Mouse (Mus musculus): ENCODE measurements around the gene Olfr891. TPM values are rescaled to one million over a fixed set of nuclear protein-coding genes. Genes with fewer than 3 reads are reported as not detected.

The Olfr891 gene
- total and polyA plus RNA-seq, 3 experiments, result not detected

DNA sequence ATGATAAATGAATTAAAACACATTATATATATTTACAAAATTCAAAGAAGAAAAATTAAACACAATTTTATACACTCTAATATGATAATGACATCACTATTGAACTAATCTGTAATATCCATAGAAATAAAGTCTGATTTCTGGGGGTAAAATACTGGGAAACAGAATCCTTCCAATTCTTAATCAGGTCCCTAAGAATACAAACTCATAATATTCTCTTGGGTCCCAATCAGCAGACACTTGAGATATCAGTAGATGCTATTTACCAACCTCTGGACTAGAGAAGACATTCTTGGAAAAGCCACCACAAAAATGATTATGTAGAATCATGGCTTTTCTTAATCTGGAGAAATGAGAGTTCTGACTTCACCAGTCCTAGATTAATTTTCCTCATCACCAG lies 38.4 kb downstream of the Olfr891 start, which contains the start of gene Olfr890:
TSS of gene Olfr890 (plus strand) at position 301 of the 400 bp plus-strand sequence.
- Histone ChIP-seq H3K27me3 (replicated peaks) (no peaks in the 10 kb centered on the region), H3K9me3 (replicated peaks; ENCODE audit: low read length) (no peaks in the 10 kb centered on the region), H3K9ac (ENCODE audit: insufficient read depth, low read depth) (no peak within 1 kb of the TSS), H3K79me2 (replicated peaks; ENCODE audit: control insufficient read depth, extremely low read depth, insufficient read depth, poor library complexity, severe bottlenecking) (no peaks in the 10 kb centered on the region), H3K36me3 (replicated peaks in 1 of 2; ENCODE audit: control insufficient read depth in 1 of 2, insufficient read depth in 1 of 2, low read length in 1 of 2) (no peaks in the 10 kb centered on the region), H3K4me1 (ENCODE audit: control insufficient read depth in 1 of 2, insufficient read depth in 2 of 2) (no peaks in the 10 kb centered on the region), H3K4me3 (replicated peaks in 1 of 3; ENCODE audit: low read depth in 2 of 3, low read length in 2 of 3, poor library complexity in 1 of 3) (no peak within 1 kb of the TSS), H3K27ac (ENCODE audit: insufficient read depth, low read depth) (no peak within 1 kb of the TSS), H3K4me2 (ENCODE audit: insufficient read depth, low read depth, poor library complexity, severe bottlenecking) (no peak within 1 kb of the TSS)
- no peak for DNase-seq (ENCODE audit: extremely low read depth)
- in situ Hi-C loops (cut with MboI; ENCODE audit: low pct_ligation_motif_present, low pct_unique_long_range_greater_than_20kb, low sequenced_read_pairs) (no loop called here), dilution Hi-C loops (cut with MboI; ENCODE audit: extremely low pct_ligation_motif_present, extremely low pct_unique_long_range_greater_than_20kb, low sequenced_read_pairs) (no loop called here)
- TF ChIP-seq ZKSCAN1 (IDR thresholded peaks at IDR 0.05; ENCODE audit: borderline replicate concordance, low read depth, low read length) (no peak), NELFE (IDR thresholded peaks at IDR 0.05; ENCODE audit: low read depth, low read length) (no peak), POLR2AphosphoS2 (IDR thresholded peaks at IDR 0.05; ENCODE audit: low read depth, low read length) (no peak), MAFK (IDR thresholded peaks at IDR 0.05; ENCODE audit: insufficient replicate concordance, low read length) (no peak), IRF4 (IDR thresholded peaks at IDR 0.05; ENCODE audit: low read depth, low read length) (no peak), TCF12 (IDR thresholded peaks at IDR 0.05; ENCODE audit: low read depth, low read length) (no peak), BHLHE40 (IDR thresholded peaks at IDR 0.05; ENCODE audit: low read depth, low read length) (no peak), HCFC1 (IDR thresholded peaks at IDR 0.05; ENCODE audit: low read depth, low read length) (no peak), EP300 (IDR thresholded peaks at IDR 0.05; ENCODE audit: low read length) (no peak), UBTF (IDR thresholded peaks at IDR 0.05; ENCODE audit: low read depth, low read length) (no peak), ETS1 (conservative IDR thresholded peaks at IDR 0.05; ENCODE audit: low read depth, low read length) (no peak), JUND (conservative IDR thresholded peaks at IDR 0.05; ENCODE audit: low read depth, low read length) (no peak), CTCF (conservative IDR thresholded peaks at IDR 0.05 in 1 of 2, IDR thresholded peaks at IDR 0.05 in 1 of 2; ENCODE audit: low read depth in 2 of 2, low read length in 2 of 2) (no peak)

Other genes with a start within 250 kb of the Olfr891 start
- gene Olfr881, start 189.0 kb downstream of the Olfr891 start, total RNA-seq (2012; rRNA removed), result not detected in 2 replicates
- not detected in 2 replicates for gene Olfr881, start 189.0 kb downstream of the Olfr891 start, total RNA-seq (2014; rRNA removed)
- not detected in 2 replicates for gene Olfr881, start 189.0 kb downstream of the Olfr891 start, polyA plus RNA-seq (2012; ENCODE audit: insufficient read length, low read depth)
- gene Olfr883, start 155.0 kb downstream of the Olfr891 start, total RNA-seq (2012; rRNA removed), result not detected in 2 replicates
- not detected in 2 replicates for gene Olfr883, start 155.0 kb downstream of the Olfr891 start, total RNA-seq (2014; rRNA removed)
- gene Olfr883, start 155.0 kb downstream of the Olfr891 start, polyA plus RNA-seq (2012; ENCODE audit: insufficient read length, low read depth), result not detected in 2 replicates
- gene Olfr884, start 134.3 kb downstream of the Olfr891 start, total RNA-seq (2012; rRNA removed), result not detected in 2 replicates
- not detected in 2 replicates for gene Olfr884, start 134.3 kb downstream of the Olfr891 start, total RNA-seq (2014; rRNA removed)
- not detected in 2 replicates for gene Olfr884, start 134.3 kb downstream of the Olfr891 start, polyA plus RNA-seq (2012; ENCODE audit: insufficient read length, low read depth)
- not detected in 2 replicates for gene Olfr885, start 119.5 kb downstream of the Olfr891 start, total RNA-seq (2012; rRNA removed)
- not detected in 2 replicates for gene Olfr885, start 119.5 kb downstream of the Olfr891 start, total RNA-seq (2014; rRNA removed)
- not detected in 2 replicates for gene Olfr885, start 119.5 kb downstream of the Olfr891 start, polyA plus RNA-seq (2012; ENCODE audit: insufficient read length, low read depth)
- not detected in 2 replicates for gene Olfr887, start 96.7 kb downstream of the Olfr891 start, total RNA-seq (2012; rRNA removed)
- gene Olfr887, start 96.7 kb downstream of the Olfr891 start, total RNA-seq (2014; rRNA removed), result not detected in 2 replicates
- not detected in 2 replicates for gene Olfr887, start 96.7 kb downstream of the Olfr891 start, polyA plus RNA-seq (2012; ENCODE audit: insufficient read length, low read depth)
- gene Olfr888, start 72.7 kb downstream of the Olfr891 start, total RNA-seq (2012; rRNA removed), result not detected in 2 replicates
- gene Olfr888, start 72.7 kb downstream of the Olfr891 start, total RNA-seq (2014; rRNA removed), result not detected in 2 replicates
- gene Olfr888, start 72.7 kb downstream of the Olfr891 start, polyA plus RNA-seq (2012; ENCODE audit: insufficient read length, low read depth), result not detected in 2 replicates
- gene Olfr889, start 65.6 kb downstream of the Olfr891 start, total RNA-seq (2012; rRNA removed), result 0.04 and 0.21 TPM in 2 replicates
- 0.04 TPM in 1 of 2 replicates, not detected in the other for gene Olfr889, start 65.6 kb downstream of the Olfr891 start, total RNA-seq (2014; rRNA removed)
- 0.22 and 0.27 TPM in 2 replicates for gene Olfr889, start 65.6 kb downstream of the Olfr891 start, polyA plus RNA-seq (2012; ENCODE audit: insufficient read length, low read depth)
- gene Olfr890, start 38.3 kb downstream of the Olfr891 start, total RNA-seq (2012; rRNA removed), result not detected in 2 replicates
- gene Olfr890, start 38.3 kb downstream of the Olfr891 start, total RNA-seq (2014; rRNA removed), result not detected in 2 replicates
- gene Olfr890, start 38.3 kb downstream of the Olfr891 start, polyA plus RNA-seq (2012; ENCODE audit: insufficient read length, low read depth), result not detected in 2 replicates
- gene Olfr893, start 27.5 kb upstream of the Olfr891 start, total RNA-seq (2012; rRNA removed), result not detected in 2 replicates
- gene Olfr893, start 27.5 kb upstream of the Olfr891 start, total RNA-seq (2014; rRNA removed), result not detected in 2 replicates
- not detected in 2 replicates for gene Olfr893, start 27.5 kb upstream of the Olfr891 start, polyA plus RNA-seq (2012; ENCODE audit: insufficient read length, low read depth)
- not detected in 2 replicates for gene Olfr894, start 37.2 kb upstream of the Olfr891 start, total RNA-seq (2012; rRNA removed)
- gene Olfr894, start 37.2 kb upstream of the Olfr891 start, total RNA-seq (2014; rRNA removed), result not detected in 2 replicates
- not detected in 2 replicates for gene Olfr894, start 37.2 kb upstream of the Olfr891 start, polyA plus RNA-seq (2012; ENCODE audit: insufficient read length, low read depth)
- not detected in 2 replicates for gene Olfr143, start 72.0 kb upstream of the Olfr891 start, total RNA-seq (2012; rRNA removed)
- not detected in 2 replicates for gene Olfr143, start 72.0 kb upstream of the Olfr891 start, total RNA-seq (2014; rRNA removed)
- gene Olfr143, start 72.0 kb upstream of the Olfr891 start, polyA plus RNA-seq (2012; ENCODE audit: insufficient read length, low read depth), result not detected in 2 replicates
- gene Olfr895, start 87.0 kb upstream of the Olfr891 start, total RNA-seq (2012; rRNA removed), result not detected in 2 replicates
- gene Olfr895, start 87.0 kb upstream of the Olfr891 start, total RNA-seq (2014; rRNA removed), result not detected in 2 replicates
- gene Olfr895, start 87.0 kb upstream of the Olfr891 start, polyA plus RNA-seq (2012; ENCODE audit: insufficient read length, low read depth), result not detected in 2 replicates
- not detected in 2 replicates for gene Olfr896-ps1, start 110.3 kb upstream of the Olfr891 start, total RNA-seq (2012; rRNA removed)
- gene Olfr896-ps1, start 110.3 kb upstream of the Olfr891 start, total RNA-seq (2014; rRNA removed), result not detected in 2 replicates
- not detected in 2 replicates for gene Olfr896-ps1, start 110.3 kb upstream of the Olfr891 start, polyA plus RNA-seq (2012; ENCODE audit: insufficient read length, low read depth)
- gene Olfr25, start 148.2 kb upstream of the Olfr891 start, total RNA-seq (2012; rRNA removed), result not detected in 2 replicates
- gene Olfr25, start 148.2 kb upstream of the Olfr891 start, total RNA-seq (2014; rRNA removed), result not detected in 2 replicates
- gene Olfr25, start 148.2 kb upstream of the Olfr891 start, polyA plus RNA-seq (2012; ENCODE audit: insufficient read length, low read depth), result not detected in 2 replicates
- not detected in 2 replicates for gene Olfr898, start 167.6 kb upstream of the Olfr891 start, total RNA-seq (2012; rRNA removed)
- gene Olfr898, start 167.6 kb upstream of the Olfr891 start, total RNA-seq (2014; rRNA removed), result not detected in 2 replicates
- not detected in 2 replicates for gene Olfr898, start 167.6 kb upstream of the Olfr891 start, polyA plus RNA-seq (2012; ENCODE audit: insufficient read length, low read depth)
- not detected in 2 replicates for gene Olfr250, start 186.1 kb upstream of the Olfr891 start, total RNA-seq (2012; rRNA removed)
- not detected in 2 replicates for gene Olfr250, start 186.1 kb upstream of the Olfr891 start, total RNA-seq (2014; rRNA removed)
- gene Olfr250, start 186.1 kb upstream of the Olfr891 start, polyA plus RNA-seq (2012; ENCODE audit: insufficient read length, low read depth), result not detected in 2 replicates
- gene Olfr251, start 196.3 kb upstream of the Olfr891 start, total RNA-seq (2012; rRNA removed), result not detected in 2 replicates
- gene Olfr251, start 196.3 kb upstream of the Olfr891 start, total RNA-seq (2014; rRNA removed), result not detected in 2 replicates
- gene Olfr251, start 196.3 kb upstream of the Olfr891 start, polyA plus RNA-seq (2012; ENCODE audit: insufficient read length, low read depth), result not detected in 2 replicates
- gene Olfr147, start 220.9 kb upstream of the Olfr891 start, total RNA-seq (2012; rRNA removed), result not detected in 2 replicates
- not detected in 2 replicates for gene Olfr147, start 220.9 kb upstream of the Olfr891 start, total RNA-seq (2014; rRNA removed)
- not detected in 2 replicates for gene Olfr147, start 220.9 kb upstream of the Olfr891 start, polyA plus RNA-seq (2012; ENCODE audit: insufficient read length, low read depth)
- not detected in 2 replicates for gene Olfr901, start 248.6 kb upstream of the Olfr891 start, total RNA-seq (2012; rRNA removed)
- not detected in 2 replicates for gene Olfr901, start 248.6 kb upstream of the Olfr891 start, total RNA-seq (2014; rRNA removed)
- gene Olfr901, start 248.6 kb upstream of the Olfr891 start, polyA plus RNA-seq (2012; ENCODE audit: insufficient read length, low read depth), result not detected in 2 replicates

Data from CH12.LX (cell line).